Mouse (Mus musculus): ENCODE measurements around the gene Fam102a.

GRCm38 (mm10) chr2:32598506-32598905 lies 63.4 kb downstream of the Fam102a start:
- no peak for TF ChIP-seq CTCF (IDR thresholded peaks at IDR 0.05; ENCODE audit: control insufficient read depth, insufficient read depth, insufficient read length)
- TF ChIP-seq USF1 (IDR thresholded peaks at IDR 0.05; ENCODE audit: low read depth) = no peak
- TF ChIP-seq MYOD1 (IDR thresholded peaks at IDR 0.05; ENCODE audit: control insufficient read depth, insufficient read length, low read depth) = no peak
- no peak for TF ChIP-seq CEBPB (IDR thresholded peaks at IDR 0.05; ENCODE audit: low read depth)
- no peak for TF ChIP-seq MAX (IDR thresholded peaks at IDR 0.05)
